Mouse (Mus musculus) embryonic facial prominence, embryonic 10.5 days (tissue): ENCODE measurements at regions not wholly inside any gene's neighbourhood (a gene's known extent, or its start where the extent isn't known, plus 50 kb on each side); places are given as distances from the start of the nearest gene placed in this dataset.
"Not testable (repeated sequence)": the region's sequence is repeated elsewhere in the genome, so short reads cannot be mapped to it uniquely, and the experiment has no call there.

Experiments
- DNase-seq: peaks from one replicate; pipeline ENCODE4 v3.0.0-alpha.2; 2017; ENCODE audit warnings: low spot score
- H3K27ac ChIP-seq: fragments of 300-500 bp; sonication (generic); replicated peaks from 2 replicates; pipeline ENCODE4 v1.5.1; 2016; ENCODE audit warnings: mild to moderate bottlenecking
- H3K27me3 ChIP-seq: fragments of 300-500 bp; sonication (generic); replicated peaks from 2 replicates; pipeline ENCODE4 v1.6.1; 2016; ENCODE audit warnings: low read depth, mild to moderate bottlenecking; ENCODE audit not compliant: poor library complexity, severe bottlenecking
- H3K36me3 ChIP-seq: fragments of 300-500 bp; sonication (generic); replicated peaks from 2 replicates; pipeline ENCODE4 v1.6.1; 2016; ENCODE audit warnings: mild to moderate bottlenecking, moderate library complexity
- H3K4me1 ChIP-seq: fragments of 300-500 bp; sonication (generic); 2 replicates; pipeline ENCODE4 v1.6.1; 2016
- H3K4me3 ChIP-seq: fragments of 300-500 bp; sonication (generic); 2 replicates; pipeline ENCODE4 v1.5.1; 2016; ENCODE audit warnings: mild to moderate bottlenecking, moderate library complexity
- H3K9me3 ChIP-seq: fragments of 300-500 bp; sonication (generic); 2 replicates; pipeline ENCODE4 v1.6.1; 2016; ENCODE audit warnings: mild to moderate bottlenecking
- WGBS: fragments of 180-500 bp; shearing (Covaris S2); methylation state at CpG from one replicate; pipeline ENCODE4 v1.1.7; 2016; 5-methylcytosine and 5-hydroxymethylcytosine counted together

- no peaks in the 10 kb centered on the region for H3K36me3 ChIP-seq
- DNase-seq: no peak
- no peak overlapping the region for H3K27ac ChIP-seq
- no peaks in the 10 kb centered on the region for H3K27me3 ChIP-seq
- no peaks in the 10 kb centered on the region for H3K4me1 ChIP-seq
- no peak overlapping the region for H3K4me3 ChIP-seq
- no peaks in the 10 kb centered on the region for H3K9me3 ChIP-seq
Observed at GRCm38 (mm10) chr10:31143856-31144488, 169.2 kb upstream of the Hddc2 start.

GRCm38 (mm10) chr10:31144489-31144872 is 168.7 kb upstream of the Hddc2 start:
- Histone ChIP-seq H3K36me3 (no peaks in the 10 kb centered on the region), H3K4me3 (no peak overlapping the region), H3K9me3 (no peaks in the 10 kb centered on the region), H3K27ac (no peak overlapping the region), H3K27me3 (no peaks in the 10 kb centered on the region), H3K4me1 (no peaks in the 10 kb centered on the region)
- 87% methylated on average over 3 of the region's 3 CpGs for WGBS
- no peak for DNase-seq

GRCm38 (mm10) chr10:31173169-31173686 is 140.0 kb upstream of the Hddc2 start:
- Histone ChIP-seq H3K27ac (peak overlapping the region; percentile 40; the same call in 1 of the 2 replicates), H3K27me3 (no peaks in the 10 kb centered on the region), H3K9me3 (no peaks in the 10 kb centered on the region), H3K36me3 (no peaks in the 10 kb centered on the region), H3K4me1 (peaks cover 9% of the 10 kb centered on the region; the same call in 1 of the 2 replicates), H3K4me3 (no peak overlapping the region)
- peak; percentile 20 for DNase-seq
- WGBS: 49% methylated on average over 15 of the region's 15 CpGs

- Histone ChIP-seq H3K27ac (no peak overlapping the region), H3K9me3 (no peaks in the 10 kb centered on the region), H3K4me3 (no peak overlapping the region), H3K4me1 (no peaks in the 10 kb centered on the region), H3K27me3 (no peaks in the 10 kb centered on the region), H3K36me3 (no peaks in the 10 kb centered on the region)
- no peak for DNase-seq
- 37% methylated on average over 1 of the region's 1 CpGs for WGBS
Observed at GRCm38 (mm10) chr10:31189577-31189976, 123.6 kb upstream of the Hddc2 start.

- not testable (repeated sequence) for DNase-seq
- WGBS: 93% methylated on average over 8 of the region's 8 CpGs
Observed at GRCm38 (mm10) chr10:31212164-31212563, 101.0 kb upstream of the Hddc2 start.

GRCm38 (mm10) chr10:31212778-31213454 is 100.3 kb upstream of the Hddc2 start:
- no peaks in the 10 kb centered on the region for H3K36me3 ChIP-seq
- H3K9me3 ChIP-seq: no peaks in the 10 kb centered on the region
- DNase-seq: no peak
- 80% methylated on average over 2 of the region's 2 CpGs for WGBS
- H3K27ac ChIP-seq: no peak overlapping the region
- no peak overlapping the region for H3K4me3 ChIP-seq
- H3K4me1 ChIP-seq: no peaks in the 10 kb centered on the region
- no peaks in the 10 kb centered on the region for H3K27me3 ChIP-seq

More at GRCm38 (mm10) chr10:31212164-31212563, 101.0 kb upstream of the Hddc2 start:
- not testable (repeated sequence) for H3K4me1 ChIP-seq, H3K27me3 ChIP-seq, H3K9me3 ChIP-seq, H3K4me3 ChIP-seq, H3K27ac ChIP-seq, H3K36me3 ChIP-seq

- peaks cover 5% of the 10 kb centered on the region; the same call in 1 of the 2 replicates for H3K4me1 ChIP-seq
- 42% methylated on average over 1 of the region's 1 CpGs for WGBS
- no peak overlapping the region for H3K4me3 ChIP-seq
- no peaks in the 10 kb centered on the region for H3K36me3 ChIP-seq
- H3K27ac ChIP-seq: no peak overlapping the region
- no peaks in the 10 kb centered on the region for H3K27me3 ChIP-seq
- no peak for DNase-seq
- no peaks in the 10 kb centered on the region for H3K9me3 ChIP-seq
Observed at GRCm38 (mm10) chr10:31221902-31222301, 91.3 kb upstream of the Hddc2 start.

GRCm38 (mm10) chr10:31229078-31229477 is 84.1 kb upstream of the Hddc2 start:
- no peaks in the 10 kb centered on the region for H3K4me1 ChIP-seq
- H3K36me3 ChIP-seq: no peaks in the 10 kb centered on the region
- no peak overlapping the region for H3K4me3 ChIP-seq
- no peak overlapping the region for H3K27ac ChIP-seq
- 87% methylated on average over 3 of the region's 3 CpGs for WGBS
- H3K27me3 ChIP-seq: no peaks in the 10 kb centered on the region
- no peak for DNase-seq
- no peaks in the 10 kb centered on the region for H3K9me3 ChIP-seq

- Histone ChIP-seq H3K36me3 (no peaks in the 10 kb centered on the region), H3K4me1 (no peaks in the 10 kb centered on the region), H3K27me3 (no peaks in the 10 kb centered on the region), H3K9me3 (no peaks in the 10 kb centered on the region), H3K4me3 (no peak overlapping the region), H3K27ac (no peak overlapping the region)
- WGBS: 78% methylated on average over 3 of the region's 3 CpGs
- DNase-seq: no peak
Observed at GRCm38 (mm10) chr10:31242442-31242966, 70.7 kb upstream of the Hddc2 start.

GRCm38 (mm10) chr10:31252584-31253381 is 60.4 kb upstream of the Hddc2 start:
- Histone ChIP-seq H3K27ac (no peak overlapping the region), H3K4me3 (no peak overlapping the region), H3K36me3 (no peaks in the 10 kb centered on the region), H3K4me1 (peaks cover 5% of the 10 kb centered on the region), H3K27me3 (no peaks in the 10 kb centered on the region), H3K9me3 (no peaks in the 10 kb centered on the region)
- 53% methylated on average over 8 of the region's 8 CpGs for WGBS
- no peak for DNase-seq

- Histone ChIP-seq H3K4me1 (peaks cover 14% of the 10 kb centered on the region), H3K27ac (no peak overlapping the region), H3K27me3 (no peaks in the 10 kb centered on the region), H3K4me3 (no peak overlapping the region), H3K9me3 (no peaks in the 10 kb centered on the region), H3K36me3 (no peaks in the 10 kb centered on the region)
- DNase-seq: no peak
- WGBS: 69% methylated on average over 1 of the region's 1 CpGs
Observed at GRCm38 (mm10) chr10:31256934-31257333, 56.2 kb upstream of the Hddc2 start.

GRCm38 (mm10) chr10:31257611-31258010 is 55.6 kb upstream of the Hddc2 start:
- peaks cover 14% of the 10 kb centered on the region for H3K4me1 ChIP-seq
- no peaks in the 10 kb centered on the region for H3K9me3 ChIP-seq
- H3K36me3 ChIP-seq: no peaks in the 10 kb centered on the region
- no peak for DNase-seq
- no peak overlapping the region for H3K4me3 ChIP-seq
- no peak overlapping the region for H3K27ac ChIP-seq
- 85% methylated on average over 1 of the region's 1 CpGs for WGBS
- H3K27me3 ChIP-seq: no peaks in the 10 kb centered on the region
